Mouse (Mus musculus) layer of hippocampus, postnatal 25 days (tissue): Measurements from ENCODE around the gene Kcna7. TPM values are rescaled to one million over a fixed set of nuclear protein-coding genes. Genes with fewer than 3 reads are reported as not detected.
A peak's percentile ranks its signal among the peaks of the same experiment; 100 is the strongest.
"Not testable (repeated sequence)": the region's sequence is repeated elsewhere in the genome, so short reads cannot be mapped to it uniquely, and the experiment has no call there.

Experiments used
- DNase-seq, 2 experiments: peaks; one replicate each; pipeline ENCODE4 v3.0.0; 2022; ENCODE audit warnings: mixed read lengths in 2 of 2, low spot score in 1 of 2; ENCODE audit errors: extremely low spot score in 1 of 2
- total RNA-seq, 2 experiments: library from RNA; stranded (reverse); gene quantifications; 2 replicates each; pipeline ENCODE4 v1.2.3; 2021

The Kcna7 gene
- total RNA-seq, 2 experiments from 2014 or later: not detected

DNA sequence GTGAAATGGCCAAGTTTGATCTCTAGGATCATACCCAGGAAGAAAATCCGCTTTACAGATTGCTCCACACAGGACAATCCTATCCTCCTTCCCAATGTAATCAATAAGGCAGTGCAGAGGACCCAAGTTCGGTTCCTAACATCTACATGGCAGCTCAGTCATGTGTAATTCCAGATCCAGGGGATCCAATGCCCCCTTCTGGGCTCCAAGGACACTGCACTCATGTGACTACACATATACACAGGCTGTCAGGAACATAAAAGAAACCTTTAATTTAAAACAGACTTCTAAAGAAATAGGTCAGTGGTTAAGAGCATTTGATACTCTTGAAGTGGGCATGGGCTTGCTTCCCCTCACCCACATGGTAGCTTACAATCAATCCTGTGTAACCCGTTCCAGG lies 19.4 kb upstream of the Kcna7 start:
- no peak for DNase-seq

DNA sequence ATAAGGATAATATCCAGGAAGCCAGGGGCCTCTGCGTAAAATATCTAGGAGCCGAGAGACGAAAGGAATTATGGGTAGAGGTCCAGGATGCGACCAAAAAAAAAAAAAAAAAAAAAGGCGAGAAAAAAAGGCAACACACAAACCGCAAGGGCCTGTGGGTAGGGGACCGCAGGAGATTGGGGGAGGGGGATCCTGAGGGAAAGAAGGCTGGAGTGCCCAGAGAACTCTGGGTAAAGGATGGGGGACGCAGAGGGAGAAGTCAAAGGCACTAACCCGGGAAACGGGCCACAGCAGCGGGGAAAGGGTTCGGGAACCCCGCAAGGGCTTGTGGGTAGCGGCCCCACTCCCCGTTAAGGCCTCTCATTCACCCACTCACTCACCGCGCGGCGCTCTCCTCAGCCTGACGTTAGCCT lies 10.3 kb upstream of the Kcna7 start:
- DNase-seq: no peak

DNA sequence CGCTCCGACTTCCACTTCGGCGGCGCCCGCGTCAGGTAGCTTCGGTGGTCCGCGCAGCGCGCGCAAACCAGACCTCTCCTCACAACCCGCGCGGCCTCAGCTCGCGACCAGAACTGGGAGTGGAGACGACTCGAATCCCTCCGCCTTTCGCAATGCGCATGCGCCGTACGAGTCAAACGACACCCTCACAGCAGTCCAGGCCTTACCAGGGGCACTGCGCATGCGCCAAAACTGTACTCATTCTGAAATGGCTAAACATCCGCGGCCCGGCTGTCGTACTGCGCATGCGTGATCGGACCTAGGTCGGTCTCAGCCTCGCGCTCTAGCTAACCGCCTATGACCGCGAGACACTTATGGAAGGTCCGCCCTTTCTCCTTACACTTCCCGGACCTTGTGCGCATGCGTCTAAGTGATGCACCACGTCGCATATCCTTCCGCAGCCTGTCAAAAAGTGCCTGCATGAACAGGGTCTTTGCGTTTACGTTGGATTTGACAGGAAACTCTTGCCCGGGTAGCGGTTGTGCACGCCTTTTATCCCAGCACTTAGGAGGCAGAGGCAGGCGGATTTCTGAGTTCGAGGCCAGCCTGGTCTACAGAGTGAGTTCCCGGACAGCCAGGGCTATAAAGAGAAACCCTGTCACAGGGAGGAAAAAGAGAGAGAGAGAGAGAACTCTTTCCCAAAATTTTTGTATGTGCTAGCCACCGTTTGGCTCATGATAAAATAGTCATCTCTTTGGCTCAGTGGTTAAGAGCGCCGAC lies 9.7 kb upstream of the Kcna7 start, which contains the start of gene Snrnp70:
Gene Snrnp70 (minus strand): TSS at position 165 of the 759 bp plus-strand sequence.
- peak; percentile 99 to 100 for DNase-seq

DNA sequence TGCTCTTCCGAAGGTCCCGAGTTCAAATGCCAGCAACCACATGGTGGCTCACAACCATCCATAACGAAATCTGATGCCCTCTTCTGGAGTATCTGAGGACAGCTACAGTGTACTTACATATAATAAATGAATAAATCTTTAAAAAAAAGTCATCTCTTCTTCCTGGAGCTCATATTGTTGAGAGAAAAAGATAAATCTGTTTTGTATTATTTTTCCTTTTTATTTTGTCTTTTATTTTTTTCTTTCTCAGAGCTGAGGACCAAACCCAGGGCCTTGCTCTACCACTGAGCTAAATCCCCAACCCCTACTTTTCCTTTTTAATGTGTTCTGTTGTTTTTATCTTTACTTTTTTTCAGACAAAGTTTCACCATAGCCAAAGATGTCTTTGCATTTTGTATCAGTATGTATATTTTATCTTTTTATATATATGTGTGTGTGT lies 9.1 kb upstream of the Kcna7 start:
- not testable (repeated sequence) for DNase-seq

DNA sequence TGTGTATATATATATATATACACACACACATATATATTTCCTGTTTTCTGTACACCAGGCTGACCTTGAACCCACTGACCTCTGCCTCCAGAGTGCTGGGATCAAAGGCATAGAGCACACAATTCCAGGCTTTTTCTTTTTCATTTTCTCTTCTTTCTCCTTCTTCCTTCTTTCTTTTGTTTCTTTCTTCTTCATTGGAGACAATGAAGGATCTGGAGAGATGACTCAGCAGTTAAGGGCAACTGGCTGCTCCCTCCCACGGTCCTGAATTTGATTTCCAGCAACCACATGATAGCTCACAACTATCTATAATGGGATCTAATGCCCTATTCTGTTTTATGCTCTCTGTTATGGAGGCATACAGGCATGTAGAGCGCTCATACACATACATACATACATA lies 8.7 kb upstream of the Kcna7 start:
- DNase-seq: no peak

- no peak for DNase-seq
These were observed 3.9 kb upstream of the Kcna7 start for GRCm38 (mm10) chr7:45401521-45402085.

DNA sequence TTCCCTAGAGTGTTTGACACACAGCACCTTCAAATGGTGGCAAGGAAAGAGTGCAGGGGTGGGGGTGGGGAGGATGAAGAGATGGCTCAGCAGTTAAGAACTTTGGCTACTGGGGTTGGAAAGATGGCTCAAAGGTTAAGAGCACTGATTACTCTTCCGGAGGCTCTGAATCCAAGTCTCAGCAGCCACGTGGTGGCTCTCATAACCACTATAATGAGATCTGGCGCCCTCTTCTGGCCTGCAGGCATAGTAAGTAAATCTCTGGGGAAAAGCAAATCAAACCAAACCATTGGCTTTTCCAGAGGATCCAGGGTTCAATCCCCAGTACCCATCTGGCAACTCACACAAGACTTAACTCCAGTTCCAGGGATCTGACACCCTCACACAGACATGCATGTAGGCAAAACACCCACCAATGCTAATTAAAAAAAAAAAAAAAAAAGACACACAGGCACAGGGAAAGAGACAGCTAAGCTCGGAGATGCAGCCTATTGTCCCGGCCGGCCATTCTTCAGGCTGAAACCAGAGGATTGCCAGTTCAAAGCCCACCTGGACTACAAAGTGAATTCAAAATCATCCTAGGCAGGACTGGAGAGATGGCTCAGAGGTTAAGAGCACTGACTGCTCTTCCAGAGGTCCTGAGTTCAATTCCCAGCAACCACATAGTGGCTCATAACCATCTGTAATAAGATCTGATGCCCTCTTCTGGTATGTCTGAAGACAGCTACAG lies 1.8 kb upstream of the Kcna7 start:
- DNase-seq: peak in 1 of 2 experiments; percentile 57

GRCm38 (mm10) chr7:45406157-45407156 lies 1.0 kb downstream of the Kcna7 start:
- no peak for DNase-seq

- no peak for DNase-seq
These were observed 2.4 kb downstream of the Kcna7 start for GRCm38 (mm10) chr7:45407836-45408235.

GRCm38 (mm10) chr7:45408351-45408750 lies 2.9 kb downstream of the Kcna7 start:
- no peak for DNase-seq

- DNase-seq: no peak
These were observed 3.5 kb downstream of the Kcna7 start for GRCm38 (mm10) chr7:45408949-45409348.

GRCm38 (mm10) chr7:45409497-45410163 lies 4.2 kb downstream of the Kcna7 start:
- no peak for DNase-seq

DNA sequence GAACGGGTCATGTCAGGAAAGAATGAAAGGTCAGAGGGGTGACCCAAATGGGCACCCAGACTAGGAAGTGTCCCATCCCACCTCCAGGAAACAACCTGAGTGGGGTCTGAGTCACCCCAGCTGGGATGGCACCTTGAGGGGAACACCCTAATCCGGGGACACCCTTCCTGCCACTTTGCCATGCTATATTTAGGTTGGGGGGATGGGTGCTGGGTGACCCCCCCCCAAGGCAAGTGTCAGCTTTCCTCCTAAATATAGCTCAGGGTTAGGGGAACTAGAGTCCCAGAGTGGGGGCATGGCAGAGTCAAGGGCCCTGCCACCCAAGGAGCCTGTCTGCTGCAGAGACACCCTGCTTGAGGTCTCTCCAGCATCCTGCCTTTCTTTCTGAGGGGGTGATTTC lies 7.0 kb downstream of the Kcna7 start:
- no peak for DNase-seq

DNA sequence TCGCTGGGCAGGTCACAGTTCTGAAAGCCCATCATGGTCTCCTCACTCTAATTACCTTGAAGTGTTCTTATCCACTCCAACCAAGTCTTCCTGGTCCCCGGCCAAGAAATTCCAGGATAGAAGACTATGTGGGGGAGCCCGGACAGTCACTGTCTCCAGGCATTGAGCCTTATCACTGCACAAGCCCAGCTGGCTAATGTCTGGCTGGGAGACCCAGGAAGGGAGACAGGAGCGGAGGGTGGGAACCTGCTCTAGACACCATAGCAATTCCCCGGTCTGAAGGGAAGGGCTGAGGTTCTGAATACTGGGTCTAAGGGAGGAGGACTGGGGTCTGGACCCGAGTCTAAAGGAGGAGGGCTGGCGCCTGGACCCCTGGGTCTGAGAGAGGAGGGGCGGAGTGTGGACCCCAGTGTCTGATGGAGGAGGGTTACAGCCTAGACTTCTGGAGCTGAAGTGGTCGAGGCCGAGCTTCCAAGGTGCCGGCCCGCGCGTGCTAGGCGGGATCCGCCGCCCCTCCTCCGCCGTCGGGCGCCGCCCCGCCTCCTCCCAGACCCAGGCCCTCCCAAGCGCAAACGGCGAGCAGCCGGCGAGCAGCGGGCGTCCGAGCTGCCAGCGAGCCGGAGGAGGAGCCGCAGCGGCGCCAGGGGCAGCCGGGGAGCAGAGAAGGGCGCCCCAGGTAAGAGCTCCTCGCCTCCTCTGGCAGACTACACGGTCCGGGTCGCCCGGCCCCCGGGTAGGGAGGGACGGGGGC lies 7.8 kb downstream of the Kcna7 start, which contains the start of gene Ntf5:
Gene Ntf5 (plus strand): TSS at position 583 of the 751 bp plus-strand sequence.
- DNase-seq: no peak

- no peak for DNase-seq
These were observed 8.6 kb downstream of the Kcna7 start for GRCm38 (mm10) chr7:45413864-45414739.

DNA sequence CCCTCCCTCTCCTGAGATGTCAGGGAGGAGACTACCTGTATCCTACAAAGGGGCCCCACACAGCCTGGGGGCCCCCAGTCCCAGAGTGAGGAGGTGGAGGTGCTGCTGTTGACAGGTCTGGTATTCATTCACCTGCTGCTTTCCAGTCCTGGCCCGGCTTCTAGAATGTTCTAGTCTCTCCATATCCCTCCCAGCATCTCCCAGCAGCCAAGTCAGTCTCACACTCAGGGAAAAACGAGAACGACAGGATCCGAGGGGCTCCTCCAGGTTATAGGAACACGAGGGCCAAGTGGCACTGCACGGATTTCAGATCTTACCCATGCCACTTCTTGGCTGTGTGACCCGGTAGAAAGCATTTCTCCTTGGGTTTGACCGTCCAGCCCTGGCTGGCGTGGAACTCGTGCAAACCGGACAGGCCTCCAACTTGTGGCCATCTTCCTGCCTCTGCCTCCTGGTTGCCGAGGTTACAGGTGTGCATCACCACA lies 9.3 kb downstream of the Kcna7 start:
- DNase-seq: no peak

DNA sequence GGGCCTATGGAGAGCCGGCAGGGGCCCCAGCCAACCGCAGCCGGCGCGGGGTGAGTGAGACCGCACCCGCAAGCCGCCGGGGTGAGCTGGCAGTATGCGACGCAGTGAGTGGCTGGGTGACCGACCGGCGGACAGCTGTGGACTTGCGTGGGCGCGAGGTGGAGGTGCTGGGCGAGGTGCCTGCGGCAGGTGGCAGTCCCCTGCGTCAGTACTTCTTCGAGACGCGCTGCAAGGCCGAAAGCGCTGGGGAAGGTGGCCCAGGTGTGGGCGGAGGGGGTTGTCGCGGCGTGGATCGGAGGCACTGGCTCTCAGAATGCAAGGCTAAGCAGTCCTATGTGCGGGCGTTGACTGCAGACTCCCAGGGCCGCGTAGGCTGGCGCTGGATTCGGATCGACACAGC lies 10.2 kb downstream of the Kcna7 start:
- no peak for DNase-seq
